ENCODE assay signal across 8 mouse cellular contexts in genomic region chr2:146221929-146222278, GRCm38 (mm10). TPM values are rescaled to one million over a fixed set of nuclear protein-coding genes. Genes with fewer than 3 reads are reported as not detected.
DNase-seq lines count a peak whose midpoint lies in the region; ATAC-seq and TF ChIP-seq lines count a peak whose summit lies in the region.

No protein-coding gene starts in this region.

- ATAC-seq in heart, embryonic 14.5 days (ENCODE audit: insufficient number of reproducible peaks, insufficient read depth, low FRiP score, low read depth), result 0 out of 2 replicates have a peak, but pooled peaks have one; percentile 5
- ATAC-seq in hindbrain, embryonic 13.5 days (ENCODE audit: low FRiP score), result peak; percentile 75
- peak; percentile 26 for ATAC-seq in liver, embryonic 11.5 days (replicated peaks; ENCODE audit: low FRiP score)

- no peak for TF ChIP-seq CTCF in ES-Bruce4 (IDR thresholded peaks at IDR 0.05; ENCODE audit: low read depth, low read length)

- no peak overlapping the region for H3K9ac ChIP-seq in heart, embryonic 14.5 days (ENCODE audit: low read length)
- peak overlapping the region; percentile 80 for H3K9ac ChIP-seq in ES-Bruce4 (ENCODE audit: low read depth, poor library complexity, severe bottlenecking)
- peak overlapping the region; percentile 95 for H3K9ac ChIP-seq in hindbrain, embryonic 13.5 days
- no peak overlapping the region for H3K9ac ChIP-seq in liver, embryonic 11.5 days (ENCODE audit: low read depth, low read length)

- H3K4me1 ChIP-seq in heart, embryonic 14.5 days (ENCODE audit: control insufficient read depth in 2 of 2, insufficient read depth in 2 of 2, low read length in 2 of 2), result peaks cover 15 to 44% of the 10 kb centered on the region in 2 experiments
- H3K4me1 ChIP-seq in ES-Bruce4 (ENCODE audit: control insufficient read depth, insufficient read depth, low read length), result no peaks in the 10 kb centered on the region
- H3K4me1 ChIP-seq in hindbrain, embryonic 13.5 days (replicated peaks), result peaks cover 77% of the 10 kb centered on the region
- H3K4me1 ChIP-seq in liver, embryonic 11.5 days (replicated peaks; ENCODE audit: control insufficient read depth, insufficient read depth, low read length), result peaks cover 25% of the 10 kb centered on the region

- no peak overlapping the region for H3K27ac ChIP-seq in heart, embryonic 14.5 days (replicated peaks in 1 of 2; ENCODE audit: control insufficient read depth in 1 of 2, insufficient read depth in 1 of 2, low read depth in 2 of 2, low read length in 2 of 2)
- H3K27ac ChIP-seq in ES-Bruce4 (ENCODE audit: insufficient read depth, low read length), result no peak overlapping the region
- peak overlapping the region; percentile 97 for H3K27ac ChIP-seq in hindbrain, embryonic 13.5 days
- no peak overlapping the region for H3K27ac ChIP-seq in liver, embryonic 11.5 days (ENCODE audit: low read depth, low read length)

- H3K36me3 ChIP-seq in heart, embryonic 14.5 days (ENCODE audit: control insufficient read depth, insufficient read depth, low read length), result no peaks in the 10 kb centered on the region
- H3K36me3 ChIP-seq in ES-Bruce4 (ENCODE audit: control insufficient read depth, insufficient read depth, low read length, poor library complexity, severe bottlenecking), result no peaks in the 10 kb centered on the region
- no peaks in the 10 kb centered on the region for H3K36me3 ChIP-seq in hindbrain, embryonic 13.5 days
- no peaks in the 10 kb centered on the region for H3K36me3 ChIP-seq in liver, embryonic 11.5 days (ENCODE audit: control insufficient read depth, insufficient read depth, low read length)

- peaks cover 93% of the 10 kb centered on the region for H3K27me3 ChIP-seq in heart, embryonic 14.5 days (ENCODE audit: control insufficient read depth, insufficient read depth, low read length)
- H3K27me3 ChIP-seq in ES-Bruce4 (ENCODE audit: control insufficient read depth, insufficient read depth, low read length, poor library complexity, severe bottlenecking), result peaks cover 29% of the 10 kb centered on the region
- peaks cover 49% of the 10 kb centered on the region for H3K27me3 ChIP-seq in hindbrain, embryonic 13.5 days
- H3K27me3 ChIP-seq in liver, embryonic 11.5 days (replicated peaks; ENCODE audit: control insufficient read depth, insufficient read depth, low read length), result peaks cover 97% of the 10 kb centered on the region

- H3K9me3 ChIP-seq in heart, embryonic 14.5 days (ENCODE audit: control insufficient read depth, low read length), result no peaks in the 10 kb centered on the region
- no peaks in the 10 kb centered on the region for H3K9me3 ChIP-seq in ES-Bruce4 (replicated peaks; ENCODE audit: control insufficient read depth, insufficient read depth, low read length, poor library complexity, severe bottlenecking)
- H3K9me3 ChIP-seq in hindbrain, embryonic 13.5 days, result no peaks in the 10 kb centered on the region
- no peaks in the 10 kb centered on the region for H3K9me3 ChIP-seq in liver, embryonic 11.5 days (ENCODE audit: control insufficient read depth, low read length)

- under 1% methylated on average over 44 of the region's 44 CpGs for WGBS in heart, embryonic 14.5 days
- 2% methylated on average over 40 of the region's 44 CpGs for WGBS in hindbrain, embryonic 13.5 days
- WGBS in liver, embryonic 11.5 days, result under 1% methylated on average over 37 of the region's 44 CpGs

- peak overlapping the region; percentile 94 for H3K4me2 ChIP-seq in heart, embryonic 14.5 days (ENCODE audit: low read length)
- H3K4me2 ChIP-seq in hindbrain, embryonic 13.5 days, result peak overlapping the region; percentile 90
- peak overlapping the region; percentile 93 for H3K4me2 ChIP-seq in liver, embryonic 11.5 days

- TF ChIP-seq POLR2A in ES-Bruce4 (IDR thresholded peaks at IDR 0.05; ENCODE audit: insufficient read depth, low read length), result no peak

- peak overlapping the region; percentile 46 to 52 for H3K4me3 ChIP-seq in heart, embryonic 14.5 days (ENCODE audit: control insufficient read depth in 1 of 2, insufficient read depth in 1 of 2, low read depth in 1 of 2, low read length in 2 of 2)
- H3K4me3 ChIP-seq in ES-Bruce4 (ENCODE audit: low read depth, low read length), result peak overlapping the region; percentile 80
- H3K4me3 ChIP-seq in hindbrain, embryonic 13.5 days, result peak overlapping the region; percentile 76
- H3K4me3 ChIP-seq in liver, embryonic 11.5 days (ENCODE audit: low read depth, low read length), result peak overlapping the region; percentile 59

- TF ChIP-seq EP300 in ES-Bruce4 (IDR thresholded peaks at IDR 0.05; ENCODE audit: insufficient read depth, low read depth, low read length), result no peak

- intact Hi-C loops in heart, postnatal 25 days (cut with DNase I), result loop anchor here (10.0 kb wide), 1 partner anchor 863 kb away; the partner anchor contains the start of gene Nkx2-4

- no peak for DNase-seq in heart, postnatal 25 days (ENCODE audit: low spot score)
- DNase-seq in embryo, embryonic 10 days (ENCODE audit: low spot score), result peak; percentile 67
- DNase-seq in liver, embryonic 11.5 days (ENCODE audit: low spot score), result no peak
- peak; percentile 57 for DNase-seq in right cerebral cortex, postnatal 25 days
- no peak for DNase-seq in ovary, postnatal 10 days (ENCODE audit: low spot score)

RNA-seq across cellular contexts. Expression of gene Insm1, which starts 0.2 kb away (rescaled TPM):
- not detected in 2 replicates for polyA plus RNA-seq in heart, embryonic 14.5 days (2014; fragmentation: Nextera tagmentation; extraction: Ambion mirVana)
- total RNA-seq in heart, postnatal 25 days (2021), result not detected
- 0.90 and 0.93 TPM in 2 replicates for polyA plus RNA-seq in ES-Bruce4 (2011; ENCODE audit: insufficient read depth, insufficient read length, low read depth, missing spikeins)
- 4.0 and 4.8 TPM in 2 replicates for polyA plus RNA-seq in hindbrain, embryonic 13.5 days (2015; fragmentation: Nextera tagmentation; extraction: Ambion mirVana)
- not detected in 2 replicates for polyA plus RNA-seq in liver, embryonic 11.5 days (2014; fragmentation: Nextera tagmentation; extraction: Ambion mirVana)

Comparison
In these comparisons a context has a peak if more than half of its experiments do, and no peak if none do; other contexts are left out.
1. ATAC-seq: peak in every context shown above with its lines; median percentile 75 in hindbrain, embryonic 13.5 days; 26 in liver, embryonic 11.5 days; 5 in heart, embryonic 14.5 days.
2. H3K9ac ChIP-seq: peak in ES-Bruce4 (single experiment) and hindbrain, embryonic 13.5 days (single experiment); none in heart, embryonic 14.5 days (single experiment) and liver, embryonic 11.5 days (single experiment).
3. DNase-seq: peak in embryo, embryonic 10 days (single experiment) and right cerebral cortex, postnatal 25 days (single experiment); none in heart, postnatal 25 days (single experiment), liver, embryonic 11.5 days (single experiment) and ovary, postnatal 10 days (single experiment).
4. Peak in every context shown above with its lines, with median percentiles within 50 percentile points of each other: H3K4me2 ChIP-seq and H3K4me3 ChIP-seq.